Mouse (Mus musculus) bone marrow, adult 2 months (tissue): ENCODE measurements around the gene Olfr312. TPM values are rescaled to one million over a fixed set of nuclear protein-coding genes. Genes with fewer than 3 reads are reported as not detected.
"Not testable (repeated sequence)": the region's sequence is repeated elsewhere in the genome, so short reads cannot be mapped to it uniquely, and the experiment has no call there.

Source experiments
- H3K27ac ChIP-seq: fragments of 200-500 bp; 2 replicates; pipeline ENCODE4 v1.5.1; 2012; ENCODE audit warnings: low read depth, mild to moderate bottlenecking, control low read depth, inconsistent platforms, low read length; ENCODE audit not compliant: control insufficient read depth, poor library complexity, insufficient read depth
- H3K4me1 ChIP-seq: fragments of 200-500 bp; 2 replicates; pipeline ENCODE4 v1.6.1; 2011; ENCODE audit warnings: low read length; ENCODE audit not compliant: control insufficient read depth, insufficient read depth
- H3K4me3 ChIP-seq: fragments of 200-500 bp; replicated peaks from 2 replicates; pipeline ENCODE3; 2011; ENCODE audit warnings: mild to moderate bottlenecking, low read depth, low read length, control low read depth; ENCODE audit not compliant: control insufficient read depth
- CTCF ChIP-seq: fragments of 200-500 bp; IDR thresholded peaks from 2 replicates; pipeline ENCODE4 v1.5.1; 2011; ENCODE audit warnings: low read length, control low read depth; ENCODE audit not compliant: control insufficient read depth, insufficient read depth
- POLR2A ChIP-seq: fragments of 200-500 bp; IDR thresholded peaks from 2 replicates; pipeline ENCODE4 v1.6.1; 2011; ENCODE audit warnings: low read depth, mild to moderate bottlenecking, control low read depth, low read length, borderline replicate concordance; ENCODE audit not compliant: control insufficient read depth
- WGBS: fragments of 180-500 bp; shearing (Covaris S2); methylation state at CpG from one replicate; pipeline ENCODE4 v1.1.7; 2018; 5-methylcytosine and 5-hydroxymethylcytosine counted together
- polyA plus RNA-seq: library from polyadenylated mRNA; stranded (reverse); fragments of >200 nt; gene quantifications from 2 replicates; pipeline ENCODE4 v1.2.4, GENCODE M21; 2011; ENCODE audit warnings: low replicate concordance; ENCODE audit not compliant: missing spikeins, insufficient read depth, insufficient read length

Olfr312 gene
- polyA plus RNA-seq, 1 experiment, result not detected

GRCm38 (mm10) chr11:58796850-58797249, 32.2 kb upstream of the Olfr312 start:
- TF ChIP-seq POLR2A, result no peak
- no peak for TF ChIP-seq CTCF
- WGBS, result 78% methylated on average over 7 of the region's 7 CpGs
- Histone ChIP-seq H3K4me1 (no peaks in the 10 kb centered on the region), H3K27ac (no peak overlapping the region), H3K4me3 (no peak overlapping the region)

GRCm38 (mm10) chr11:58799747-58800146, 29.3 kb upstream of the Olfr312 start:
- no peaks in the 10 kb centered on the region for H3K4me1 ChIP-seq
- no peak overlapping the region for H3K4me3 ChIP-seq
- no peak overlapping the region for H3K27ac ChIP-seq
- no peak for TF ChIP-seq POLR2A
- TF ChIP-seq CTCF, result no peak
- WGBS, result 47% methylated on average over 5 of the region's 5 CpGs

GRCm38 (mm10) chr11:58801558-58802228, 27.3 kb upstream of the Olfr312 start, which contains the start of gene Fam183b:
Fam183b (minus strand) TSS chr11:58801960.
- 39% methylated on average over 14 of the region's 14 CpGs for WGBS
- TF ChIP-seq CTCF (no peak), POLR2A (no peak)
- no peaks in the 10 kb centered on the region for H3K4me1 ChIP-seq
- H3K4me3 ChIP-seq, result no peak within 1 kb of the TSS
- no peak within 1 kb of the TSS for H3K27ac ChIP-seq

- H3K4me1 ChIP-seq, result no peaks in the 10 kb centered on the region
- TF ChIP-seq CTCF, result no peak
- TF ChIP-seq POLR2A, result no peak
- H3K4me3 ChIP-seq, result no peak overlapping the region
- WGBS, result 76% methylated on average over 4 of the region's 4 CpGs
- H3K27ac ChIP-seq, result no peak overlapping the region
Observed at GRCm38 (mm10) chr11:58803871-58804270, 25.2 kb upstream of the Olfr312 start.

- Histone ChIP-seq H3K27ac (no peak overlapping the region; the same call in 1 of the 2 replicates), H3K4me1 (no peaks in the 10 kb centered on the region), H3K4me3 (no peak overlapping the region)
- TF ChIP-seq POLR2A (no peak), CTCF (no peak)
- WGBS, result 92% methylated on average over 2 of the region's 2 CpGs
Observed at GRCm38 (mm10) chr11:58804393-58804792, 24.6 kb upstream of the Olfr312 start.

- Histone ChIP-seq H3K27ac (no peak overlapping the region), H3K4me3 (no peak overlapping the region), H3K4me1 (no peaks in the 10 kb centered on the region)
- peak; percentile 33; the same call in 1 of the 2 replicates for TF ChIP-seq CTCF
- TF ChIP-seq POLR2A, result no peak
- 5% methylated on average over 1 of the region's 1 CpGs for WGBS
Observed at GRCm38 (mm10) chr11:58812001-58812400, 17.0 kb upstream of the Olfr312 start.

- 33% methylated on average over 1 of the region's 1 CpGs for WGBS
Observed at GRCm38 (mm10) chr11:58814700-58815099, 14.3 kb upstream of the Olfr312 start, which contains the start of gene Olfr313. Olfr313 (plus strand) TSS chr11:58815000.

GRCm38 (mm10) chr11:58815676-58816075, 13.4 kb upstream of the Olfr312 start:
- 70% methylated on average over 1 of the region's 1 CpGs for WGBS
- Histone ChIP-seq H3K4me1 (no peaks in the 10 kb centered on the region), H3K4me3 (no peak overlapping the region), H3K27ac (no peak overlapping the region)
- no peak for TF ChIP-seq CTCF
- TF ChIP-seq POLR2A, result no peak

More at GRCm38 (mm10) chr11:58814700-58815099, 14.3 kb upstream of the Olfr312 start, which contains the start of gene Olfr313:
- H3K4me3 ChIP-seq, H3K4me1 ChIP-seq, H3K27ac ChIP-seq: not testable (repeated sequence)

- WGBS, result 35% methylated on average over 3 of the region's 3 CpGs
- Histone ChIP-seq H3K4me1 (no peaks in the 10 kb centered on the region), H3K27ac (no peak overlapping the region), H3K4me3 (no peak overlapping the region)
- no peak for TF ChIP-seq CTCF
Observed at GRCm38 (mm10) chr11:58829764-58830163, 727 bp downstream of the Olfr312 start.

GRCm38 (mm10) chr11:58832541-58832940, 3.5 kb downstream of the Olfr312 start:
- H3K27ac ChIP-seq, H3K4me1 ChIP-seq, H3K4me3 ChIP-seq: not testable (repeated sequence)
- WGBS, result 68% methylated on average over 3 of the region's 3 CpGs

GRCm38 (mm10) chr11:58838951-58839350, 9.9 kb downstream of the Olfr312 start, which contains the start of gene Olfr311:
Olfr311 (plus strand) TSS chr11:58839251.
- H3K27ac ChIP-seq, H3K4me3 ChIP-seq, H3K4me1 ChIP-seq: not testable (repeated sequence)
